Mouse (Mus musculus) neural tube, embryonic 11.5 days (tissue): ENCODE data around the gene Arntl. TPM values are rescaled to one million over a fixed set of nuclear protein-coding genes. Genes with fewer than 3 reads are reported as not detected.

Source experiments
- ATAC-seq: fragments of 200-750 bp; cut with Nextera tagmentation; 2 replicates; pipeline ENCODE4 v1.8.0; 2017; ENCODE audit warnings: moderate number of reproducible peaks, mild to moderate bottlenecking, moderate TSS enrichment, moderate library complexity; ENCODE audit not compliant: insufficient read depth, low FRiP score, low TSS enrichment
- DNase-seq: peaks from one replicate; pipeline ENCODE4 v3.0.0-alpha.2; 2015; ENCODE audit warnings: low spot score
- H3K27ac ChIP-seq: fragments of 300-500 bp; sonication (generic); 2 replicates; pipeline ENCODE4 v1.5.1; 2014; ENCODE audit warnings: low read depth, mild to moderate bottlenecking, low read length
- H3K27me3 ChIP-seq: fragments of 300-500 bp; sonication (generic); 2 replicates; pipeline ENCODE4 v1.6.1; 2014; ENCODE audit warnings: mild to moderate bottlenecking, low read length, mixed read lengths; ENCODE audit not compliant: control insufficient read depth, insufficient read depth
- H3K36me3 ChIP-seq: fragments of 300-500 bp; sonication (generic); 2 replicates; pipeline ENCODE4 v1.6.1; 2014; ENCODE audit warnings: mild to moderate bottlenecking, low read length, moderate library complexity, mixed read lengths; ENCODE audit not compliant: control insufficient read depth, insufficient read depth
- H3K4me1 ChIP-seq: fragments of 300-500 bp; sonication (generic); 2 replicates; pipeline ENCODE4 v1.6.1; 2014; ENCODE audit warnings: low read length, mixed read lengths; ENCODE audit not compliant: control insufficient read depth, insufficient read depth
- H3K4me2 ChIP-seq: fragments of 300-500 bp; sonication (generic); 2 replicates; pipeline ENCODE4 v1.6.1; 2014; ENCODE audit warnings: low read depth, mild to moderate bottlenecking, moderate library complexity
- H3K4me3 ChIP-seq: fragments of 300-500 bp; sonication (generic); 2 replicates; pipeline ENCODE4 v1.5.1; 2014; ENCODE audit warnings: low read depth, low read length
- H3K9ac ChIP-seq: fragments of 300-500 bp; sonication (generic); 2 replicates; pipeline ENCODE4 v1.6.1; 2014; ENCODE audit warnings: mild to moderate bottlenecking, low read length
- H3K9me3 ChIP-seq: fragments of 300-500 bp; sonication (generic); 2 replicates; pipeline ENCODE4 v1.6.1; 2016; ENCODE audit warnings: low read length; ENCODE audit not compliant: control insufficient read depth
- WGBS: fragments of 180-500 bp; shearing (Covaris S2); extraction: QIAGEN DNeasy Blood & Tissue Kit; methylation state at CpG from one replicate; pipeline ENCODE4 v1.1.7; 2014; 5-methylcytosine and 5-hydroxymethylcytosine counted together
- polyA plus RNA-seq: library from polyadenylated mRNA; unstranded; fragments of >200 nt; fragmentation: Nextera tagmentation; extraction: Ambion mirVana; gene quantifications from 2 replicates; pipeline ENCODE4 v1.2.1, GENCODE M21; 2014

The Arntl gene
- 8.1 and 8.6 TPM in 2 replicates for polyA plus RNA-seq

DNA sequence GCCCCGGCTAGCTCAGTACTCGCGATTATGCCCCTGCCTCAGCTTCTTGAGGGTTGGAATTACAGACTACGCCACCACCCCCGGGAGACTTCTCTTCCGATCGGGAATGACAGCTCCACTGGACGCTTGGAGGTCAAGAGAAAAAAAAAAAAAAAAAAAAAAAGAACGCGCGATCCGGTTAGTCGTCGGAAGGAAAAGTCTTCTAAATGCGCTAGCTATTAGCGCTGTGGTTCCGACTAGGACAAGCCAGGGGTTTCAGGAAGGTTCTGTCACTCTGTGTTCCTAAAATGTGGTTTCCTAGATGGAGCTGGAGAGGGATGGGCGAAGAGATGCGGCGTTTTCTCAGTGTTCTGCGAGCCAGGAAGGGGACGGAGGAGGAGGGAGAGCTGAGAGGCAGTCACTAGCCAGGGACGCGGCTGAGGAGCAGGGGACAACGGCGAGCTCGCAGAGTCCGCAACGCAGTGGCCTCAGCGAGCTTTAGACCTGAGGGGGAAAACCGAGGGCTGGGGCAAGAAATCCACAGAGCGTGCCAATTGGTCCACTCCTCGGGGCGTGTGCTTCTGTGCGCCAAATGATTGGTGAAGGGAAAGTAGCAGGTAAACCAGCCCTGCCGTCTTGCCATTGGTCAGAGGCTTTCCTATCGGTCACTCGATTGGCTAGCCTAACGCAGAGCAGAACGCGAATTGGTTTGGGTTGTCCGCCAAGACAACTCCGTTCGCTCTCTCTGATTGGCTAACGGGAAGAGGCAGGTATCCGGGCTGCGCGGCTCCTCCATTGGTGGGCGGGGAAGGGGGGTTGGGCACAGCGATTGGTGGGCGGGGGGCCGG lies at the start of gene Arntl:
Arntl (plus strand) TSS at position 822 of the 827 bp plus-strand sequence.
- peaks cover 31% of the 10 kb centered on the region for H3K27me3 ChIP-seq
- H3K9ac ChIP-seq = peak within 1 kb of the TSS; percentile 69
- H3K4me2 ChIP-seq = peak within 1 kb of the TSS; percentile 85
- peak within 1 kb of the TSS; percentile 81 for H3K4me3 ChIP-seq
- H3K27ac ChIP-seq = peak within 1 kb of the TSS; percentile 46; the same call in 1 of the 2 replicates
- no peaks in the 10 kb centered on the region for H3K36me3 ChIP-seq
- DNase-seq (peak; percentile 95), ATAC-seq (peak; percentile 98)
- no peaks in the 10 kb centered on the region for H3K9me3 ChIP-seq
- H3K4me1 ChIP-seq = peaks cover 4% of the 10 kb centered on the region; the same call in 1 of the 2 replicates
- 1% methylated on average over 52 of the region's 52 CpGs for WGBS

DNA sequence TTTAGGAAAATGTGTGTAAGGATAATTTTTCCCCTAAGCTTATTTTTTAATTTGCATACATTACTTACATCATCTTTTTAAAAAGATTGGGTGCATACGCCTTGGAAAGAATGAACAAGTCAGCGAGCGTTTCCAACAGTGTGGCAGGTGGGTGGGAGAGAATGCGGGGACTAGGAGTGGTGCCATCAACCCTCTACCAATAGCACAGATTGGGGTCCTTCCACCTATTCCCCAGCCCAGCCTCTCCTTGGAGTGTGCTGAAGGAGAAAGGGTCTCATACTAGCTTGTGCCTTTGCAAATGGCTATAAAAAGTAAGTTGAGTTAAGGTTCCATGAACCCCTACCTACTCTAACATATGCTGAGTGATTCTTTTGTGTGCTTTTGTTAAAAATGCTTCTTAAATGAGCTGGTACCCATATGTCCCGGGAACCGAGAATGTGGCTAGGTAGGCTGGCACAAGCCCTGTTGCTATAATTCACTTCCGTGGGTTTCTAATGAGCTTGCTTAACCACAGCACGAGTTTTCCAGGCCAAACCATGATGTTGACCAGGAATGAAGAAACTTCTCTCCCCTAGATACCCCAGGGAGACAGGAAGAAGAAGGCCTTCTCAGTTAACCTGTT lies 46.1 kb upstream of the Arntl start:
- 91% methylated on average over 8 of the region's 8 CpGs for WGBS
- no peak overlapping the region for H3K4me3 ChIP-seq
- DNase-seq = no peak
- no peaks in the 10 kb centered on the region for H3K4me1 ChIP-seq
- H3K27me3 ChIP-seq = no peaks in the 10 kb centered on the region
- no peaks in the 10 kb centered on the region for H3K36me3 ChIP-seq
- H3K9me3 ChIP-seq = no peaks in the 10 kb centered on the region
- H3K27ac ChIP-seq = no peak overlapping the region
- ATAC-seq = no peak
- no peak overlapping the region for H3K9ac ChIP-seq
- no peak overlapping the region for H3K4me2 ChIP-seq

- Histone ChIP-seq H3K9ac (no peak overlapping the region), H3K4me3 (no peak overlapping the region), H3K9me3 (no peaks in the 10 kb centered on the region), H3K27me3 (no peaks in the 10 kb centered on the region), H3K36me3 (no peaks in the 10 kb centered on the region), H3K27ac (no peak overlapping the region), H3K4me2 (no peak overlapping the region), H3K4me1 (no peaks in the 10 kb centered on the region)
- 78% methylated on average over 4 of the region's 4 CpGs for WGBS
- no peak for DNase-seq
- no peak for ATAC-seq
These were observed 42.5 kb upstream of the Arntl start for GRCm38 (mm10) chr7:113164719-113165118.

DNA sequence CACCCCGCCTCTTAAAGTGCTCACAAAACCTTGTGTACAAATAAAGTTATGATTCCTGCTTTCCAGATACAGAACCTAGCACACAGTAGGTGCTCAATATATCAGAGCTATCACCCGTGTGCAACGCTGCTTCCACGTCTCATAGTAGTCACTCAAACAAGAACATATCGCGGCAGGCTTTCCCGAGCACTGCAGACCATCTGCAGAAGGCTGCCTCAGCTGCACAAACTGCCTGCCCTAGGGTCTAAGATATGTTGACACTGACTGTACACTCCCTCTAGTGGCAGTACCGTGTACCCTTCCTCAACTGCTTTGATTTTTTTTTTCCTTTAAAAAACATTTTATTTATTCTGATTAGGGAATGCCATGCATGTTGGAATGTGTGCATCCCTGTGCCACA lies 40.2 kb upstream of the Arntl start:
- H3K4me3 ChIP-seq = no peak overlapping the region

DNA sequence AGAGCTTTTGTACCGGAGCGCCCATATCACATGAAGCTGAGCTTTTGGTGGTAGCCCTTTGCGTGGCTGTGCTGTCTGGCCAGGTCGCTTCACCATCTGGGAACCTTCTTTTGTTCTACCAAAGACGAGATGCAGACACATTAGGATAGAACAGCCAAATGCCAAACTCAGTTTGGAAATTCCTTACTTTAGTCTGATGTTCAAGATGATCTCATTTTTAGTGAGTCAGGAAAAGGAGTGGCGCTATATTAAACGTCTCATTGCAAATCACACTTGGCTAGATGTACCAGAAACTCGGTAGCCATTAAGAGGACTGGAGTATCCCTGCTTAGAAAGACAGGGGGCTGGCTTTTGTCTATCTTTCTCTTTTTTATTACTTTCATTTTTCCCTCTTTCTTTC lies 38.7 kb upstream of the Arntl start:
- ATAC-seq (no peak), DNase-seq (no peak)
- Histone ChIP-seq H3K9ac (no peak overlapping the region), H3K4me2 (no peak overlapping the region), H3K4me3 (no peak overlapping the region), H3K27me3 (no peaks in the 10 kb centered on the region), H3K9me3 (no peaks in the 10 kb centered on the region), H3K27ac (no peak overlapping the region), H3K36me3 (no peaks in the 10 kb centered on the region), H3K4me1 (no peaks in the 10 kb centered on the region)
- WGBS = 88% methylated on average over 8 of the region's 8 CpGs

More for the DNA sequence above, 40.2 kb upstream of the Arntl start:
- no peak overlapping the region for H3K27ac ChIP-seq
- H3K27me3 ChIP-seq = no peaks in the 10 kb centered on the region
- ATAC-seq (no peak), DNase-seq (peak; percentile 35)
- H3K9me3 ChIP-seq = no peaks in the 10 kb centered on the region
- H3K4me2 ChIP-seq = no peak overlapping the region
- 51% methylated on average over 8 of the region's 8 CpGs for WGBS
- H3K9ac ChIP-seq = no peak overlapping the region
- no peaks in the 10 kb centered on the region for H3K36me3 ChIP-seq
- H3K4me1 ChIP-seq = no peaks in the 10 kb centered on the region

DNA sequence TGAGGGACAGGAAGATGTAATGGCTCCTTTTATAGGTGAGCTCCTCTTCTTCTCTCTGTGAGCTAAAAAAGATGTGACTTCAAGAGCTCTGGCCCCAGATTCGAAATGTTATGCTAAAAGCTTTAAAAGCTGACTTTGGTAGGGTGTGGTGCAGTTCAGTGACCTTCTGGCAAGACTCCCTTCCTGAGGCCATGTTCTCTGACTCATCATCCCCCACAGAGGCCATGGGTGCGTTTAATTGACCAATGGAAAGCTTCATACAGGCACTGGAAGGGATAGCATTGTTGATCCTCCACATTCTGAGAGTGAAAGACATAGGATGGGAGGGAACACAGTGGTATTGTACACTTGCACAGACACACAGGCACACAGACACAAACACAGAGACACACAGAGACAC lies 34.8 kb upstream of the Arntl start:
- no peak overlapping the region for H3K4me2 ChIP-seq
- H3K4me1 ChIP-seq = no peaks in the 10 kb centered on the region
- H3K27me3 ChIP-seq = no peaks in the 10 kb centered on the region
- ATAC-seq (no peak), DNase-seq (no peak)
- no peak overlapping the region for H3K9ac ChIP-seq
- no peaks in the 10 kb centered on the region for H3K36me3 ChIP-seq
- H3K27ac ChIP-seq = no peak overlapping the region
- H3K9me3 ChIP-seq = no peaks in the 10 kb centered on the region
- H3K4me3 ChIP-seq = no peak overlapping the region
- WGBS = 71% methylated on average over 2 of the region's 2 CpGs

DNA sequence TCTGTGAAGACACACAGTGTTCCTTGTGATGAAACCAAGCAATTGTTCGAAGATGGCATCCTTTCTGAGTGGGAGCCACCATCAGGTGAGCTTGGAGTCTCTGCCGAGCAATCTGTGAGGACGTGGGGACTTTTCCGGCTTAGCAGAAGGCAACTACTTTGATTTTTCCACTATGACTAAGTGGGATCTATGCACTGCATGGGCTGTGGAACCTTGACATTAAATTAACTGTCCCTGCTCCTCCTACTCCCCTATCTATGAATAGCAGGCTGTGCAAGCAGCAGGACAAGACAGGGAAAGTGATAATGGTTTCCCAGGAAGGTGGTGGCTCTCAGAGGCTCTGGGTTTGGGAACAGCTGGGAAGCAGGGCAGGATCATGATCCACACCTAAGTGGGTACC lies 31.8 kb upstream of the Arntl start:
- Histone ChIP-seq H3K4me2 (no peak overlapping the region), H3K27ac (no peak overlapping the region), H3K4me1 (no peaks in the 10 kb centered on the region), H3K36me3 (no peaks in the 10 kb centered on the region), H3K27me3 (no peaks in the 10 kb centered on the region), H3K9ac (no peak overlapping the region), H3K4me3 (no peak overlapping the region), H3K9me3 (no peaks in the 10 kb centered on the region)
- DNase-seq (no peak), ATAC-seq (no peak)
- 90% methylated on average over 4 of the region's 4 CpGs for WGBS

DNA sequence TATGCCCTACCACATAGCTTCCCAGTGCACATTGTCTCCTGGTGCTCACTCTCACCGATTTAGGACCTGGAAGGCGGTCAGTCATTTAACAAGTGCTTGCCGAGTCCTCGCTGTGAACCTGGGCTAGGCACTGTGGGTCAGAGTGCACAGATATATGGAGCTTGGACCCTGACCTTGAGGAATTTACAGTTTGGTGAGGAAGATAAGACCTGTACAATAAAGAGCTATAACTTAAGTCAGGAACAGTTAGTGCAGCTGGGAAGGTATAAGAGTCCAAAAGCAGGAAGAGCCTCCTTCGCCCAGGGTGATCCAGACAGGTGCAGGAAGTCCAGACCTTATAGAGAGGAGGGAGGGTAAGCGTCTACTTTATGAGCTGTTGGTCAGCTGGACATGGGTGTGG lies 29.2 kb upstream of the Arntl start:
- WGBS = 87% methylated on average over 6 of the region's 6 CpGs
- Histone ChIP-seq H3K27ac (no peak overlapping the region), H3K9me3 (no peaks in the 10 kb centered on the region), H3K4me2 (no peak overlapping the region), H3K36me3 (no peaks in the 10 kb centered on the region), H3K4me1 (no peaks in the 10 kb centered on the region), H3K4me3 (no peak overlapping the region), H3K9ac (no peak overlapping the region), H3K27me3 (no peaks in the 10 kb centered on the region)
- DNase-seq = no peak
- ATAC-seq = no peak

GRCm38 (mm10) chr7:113183787-113184186 lies 23.5 kb upstream of the Arntl start:
- H3K36me3 ChIP-seq = no peaks in the 10 kb centered on the region
- H3K27ac ChIP-seq = no peak overlapping the region
- no peak overlapping the region for H3K4me3 ChIP-seq
- H3K27me3 ChIP-seq = no peaks in the 10 kb centered on the region
- no peaks in the 10 kb centered on the region for H3K4me1 ChIP-seq
- H3K4me2 ChIP-seq = no peak overlapping the region
- 95% methylated on average over 8 of the region's 8 CpGs for WGBS
- no peak for ATAC-seq
- no peak for DNase-seq
- no peak overlapping the region for H3K9ac ChIP-seq
- no peaks in the 10 kb centered on the region for H3K9me3 ChIP-seq
